Mouse (Mus musculus): Measurements from ENCODE around the gene Atp6v0e.

GRCm38 (mm10) chr17:26676616-26677376 lies 13.8 kb downstream of the Atp6v0e start:
- TF ChIP-seq POLR2A (IDR thresholded peaks at IDR 0.05; ENCODE audit: low read depth, low read length) (no peak), CTCF (IDR thresholded peaks at IDR 0.05; ENCODE audit: extremely low read depth, insufficient read length, insufficient replicate concordance, low read depth, low read length) (no peak)
